Mouse (Mus musculus): ENCODE measurements around the gene Rab37.

DNA sequence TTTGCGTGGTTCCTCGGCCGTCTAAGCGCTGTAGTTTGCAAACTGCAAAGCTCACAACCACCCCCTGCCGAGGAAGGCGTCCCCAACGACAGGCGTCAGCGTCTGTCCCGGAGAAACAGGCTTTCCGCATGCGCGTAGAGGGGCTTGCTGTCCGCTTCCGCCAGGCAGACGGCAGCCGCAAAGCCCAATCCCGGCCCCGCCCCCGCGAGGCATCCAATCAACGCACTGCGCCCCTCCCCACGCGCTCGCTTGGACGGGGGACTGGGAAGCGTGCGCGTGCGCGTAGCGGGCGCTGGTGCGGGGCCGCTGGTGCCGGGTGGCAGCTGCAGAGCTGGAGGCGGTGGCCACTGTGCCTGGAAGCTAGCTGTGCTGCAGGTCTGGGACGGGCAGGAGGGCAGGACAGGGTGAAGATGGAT lies 96.0 kb downstream of the Rab37 start, which contains the start of gene Tmem104:
- peak; percentile 58 for TF ChIP-seq CTCF (IDR thresholded peaks at IDR 0.05; ENCODE audit: low read depth)
- TF ChIP-seq EP300 (optimal IDR thresholded peaks at IDR 0.05): no peak
